Mouse (Mus musculus): ENCODE measurements around the gene Klf11. TPM values are rescaled to one million over a fixed set of nuclear protein-coding genes. Genes with fewer than 3 reads are reported as not detected.
A peak's percentile ranks its signal among the peaks of the same experiment; 100 is the strongest.
"Not testable (repeated sequence)": the region's sequence is repeated elsewhere in the genome, so short reads cannot be mapped to it uniquely, and the experiment has no call there.

Klf11 gene
- polyA plus RNA-seq, 1 experiment from 2014 or later = 9.3 TPM

- no peaks in the 10 kb centered on the region for H3K9me3 ChIP-seq (replicated peaks)
- peaks cover 73% of the 10 kb centered on the region for H3K27me3 ChIP-seq
- WGBS (ENCODE audit: insufficient replicate concordance) = 45% methylated on average over 7 of the region's 7 CpGs
- no peaks in the 10 kb centered on the region for H3K36me3 ChIP-seq (replicated peaks)
- H3K4me2 ChIP-seq = no peak overlapping the region
- ATAC-seq (ENCODE audit: insufficient read depth) = no peak
- no peak overlapping the region for H3K27ac ChIP-seq (replicated peaks)
- H3K4me3 ChIP-seq (replicated peaks) = no peak overlapping the region
- no peak overlapping the region for H3K9ac ChIP-seq
- peaks cover 37% of the 10 kb centered on the region for H3K4me1 ChIP-seq (replicated peaks)
Measured at GRCm38 (mm10) chr12:24683461-24683860, 32.4 kb downstream of the Klf11 start.

GRCm38 (mm10) chr12:24686038-24686695 lies 35.1 kb downstream of the Klf11 start:
- no peaks in the 10 kb centered on the region for H3K36me3 ChIP-seq (replicated peaks)
- H3K4me3 ChIP-seq (replicated peaks) = no peak overlapping the region
- peak overlapping the region; percentile 34 for H3K4me2 ChIP-seq
- H3K27me3 ChIP-seq = peaks cover 46% of the 10 kb centered on the region
- WGBS (ENCODE audit: insufficient replicate concordance) = 46% methylated on average over 6 of the region's 6 CpGs
- peak overlapping the region; percentile 71 for H3K27ac ChIP-seq (replicated peaks)
- H3K4me1 ChIP-seq (replicated peaks) = peaks cover 31% of the 10 kb centered on the region
- peak; percentile 85 for ATAC-seq (ENCODE audit: insufficient read depth)
- H3K9me3 ChIP-seq (replicated peaks) = no peaks in the 10 kb centered on the region
- no peak overlapping the region for H3K9ac ChIP-seq

GRCm38 (mm10) chr12:24686696-24687346 lies 35.7 kb downstream of the Klf11 start:
- ATAC-seq (ENCODE audit: insufficient read depth) = peak; percentile 56
- H3K36me3 ChIP-seq (replicated peaks) = no peaks in the 10 kb centered on the region
- peaks cover 39% of the 10 kb centered on the region for H3K27me3 ChIP-seq
- peak overlapping the region; percentile 71 for H3K27ac ChIP-seq (replicated peaks)
- 59% methylated on average over 11 of the region's 11 CpGs for WGBS (ENCODE audit: insufficient replicate concordance)
- no peaks in the 10 kb centered on the region for H3K9me3 ChIP-seq (replicated peaks)
- H3K4me2 ChIP-seq = peak overlapping the region; percentile 34; the same call in 1 of the 2 replicates
- H3K9ac ChIP-seq = no peak overlapping the region
- no peak overlapping the region for H3K4me3 ChIP-seq (replicated peaks)
- H3K4me1 ChIP-seq (replicated peaks) = peaks cover 25% of the 10 kb centered on the region

GRCm38 (mm10) chr12:24690351-24690750 lies 39.3 kb downstream of the Klf11 start:
- Histone ChIP-seq H3K4me3 (replicated peaks) (no peak overlapping the region), H3K36me3 (replicated peaks) (no peaks in the 10 kb centered on the region), H3K4me1 (replicated peaks) (0 out of 2 replicates have a peak, but pooled peaks cover 10% of the 10 kb centered on the region), H3K9ac (no peak overlapping the region), H3K4me2 (no peak overlapping the region), H3K27ac (replicated peaks) (no peak overlapping the region), H3K9me3 (replicated peaks) (no peaks in the 10 kb centered on the region), H3K27me3 (peaks cover 16% of the 10 kb centered on the region; the same call in 1 of the 2 replicates)
- WGBS (ENCODE audit: insufficient replicate concordance) = 68% methylated on average over 3 of the region's 3 CpGs
- no peak for ATAC-seq (ENCODE audit: insufficient read depth)

GRCm38 (mm10) chr12:24696500-24697483 lies 45.7 kb downstream of the Klf11 start:
- no peak overlapping the region for H3K27ac ChIP-seq (replicated peaks)
- no peaks in the 10 kb centered on the region; the same call in 1 of the 2 replicates for H3K27me3 ChIP-seq
- H3K4me3 ChIP-seq (replicated peaks) = no peak overlapping the region
- H3K4me2 ChIP-seq = no peak overlapping the region
- WGBS (ENCODE audit: insufficient replicate concordance) = 29% methylated on average over 16 of the region's 16 CpGs
- H3K36me3 ChIP-seq (replicated peaks) = no peaks in the 10 kb centered on the region
- H3K9me3 ChIP-seq (replicated peaks) = no peaks in the 10 kb centered on the region
- H3K4me1 ChIP-seq (replicated peaks) = peaks cover 4% of the 10 kb centered on the region; the same call in 1 of the 2 replicates
- no peak overlapping the region for H3K9ac ChIP-seq
- ATAC-seq (ENCODE audit: insufficient read depth) = peak; percentile 74; the same call in 1 of the 2 replicates

- peak; percentile 47 for ATAC-seq (ENCODE audit: insufficient read depth)
- no peaks in the 10 kb centered on the region for H3K36me3 ChIP-seq (replicated peaks)
- 47% methylated on average over 8 of the region's 8 CpGs for WGBS (ENCODE audit: insufficient replicate concordance)
- no peak overlapping the region for H3K27ac ChIP-seq (replicated peaks)
- H3K4me2 ChIP-seq = no peak overlapping the region
- H3K27me3 ChIP-seq = no peaks in the 10 kb centered on the region; the same call in 1 of the 2 replicates
- H3K4me1 ChIP-seq (replicated peaks) = peaks cover 11% of the 10 kb centered on the region
- no peak overlapping the region for H3K9ac ChIP-seq
- H3K9me3 ChIP-seq (replicated peaks) = no peaks in the 10 kb centered on the region
- no peak overlapping the region for H3K4me3 ChIP-seq (replicated peaks)
Measured at GRCm38 (mm10) chr12:24697484-24698204, 46.6 kb downstream of the Klf11 start.

GRCm38 (mm10) chr12:24698514-24698913 lies 47.4 kb downstream of the Klf11 start:
- H3K27me3 ChIP-seq = no peaks in the 10 kb centered on the region; the same call in 1 of the 2 replicates
- H3K9ac ChIP-seq = no peak overlapping the region
- no peak overlapping the region for H3K4me2 ChIP-seq
- no peak for ATAC-seq (ENCODE audit: insufficient read depth)
- WGBS (ENCODE audit: insufficient replicate concordance) = 59% methylated on average over 3 of the region's 3 CpGs
- H3K4me1 ChIP-seq (replicated peaks) = peaks cover 20% of the 10 kb centered on the region
- no peak overlapping the region for H3K4me3 ChIP-seq (replicated peaks)
- H3K9me3 ChIP-seq (replicated peaks) = no peaks in the 10 kb centered on the region
- no peaks in the 10 kb centered on the region for H3K36me3 ChIP-seq (replicated peaks)
- no peak overlapping the region for H3K27ac ChIP-seq (replicated peaks)

- H3K36me3 ChIP-seq (replicated peaks) = no peaks in the 10 kb centered on the region
- H3K4me3 ChIP-seq (replicated peaks) = no peak overlapping the region
- no peak overlapping the region for H3K4me2 ChIP-seq
- H3K9me3 ChIP-seq (replicated peaks) = no peaks in the 10 kb centered on the region
- no peak overlapping the region for H3K9ac ChIP-seq
- H3K27me3 ChIP-seq = no peaks in the 10 kb centered on the region; the same call in 1 of the 2 replicates
- H3K27ac ChIP-seq (replicated peaks) = no peak overlapping the region
- WGBS (ENCODE audit: insufficient replicate concordance) = 63% methylated on average over 10 of the region's 10 CpGs
- H3K4me1 ChIP-seq (replicated peaks) = peaks cover 31% of the 10 kb centered on the region
- ATAC-seq (ENCODE audit: insufficient read depth) = no peak
Measured at GRCm38 (mm10) chr12:24699578-24699977, 48.5 kb downstream of the Klf11 start.

- H3K4me2 ChIP-seq; H3K27me3 ChIP-seq; H3K9me3 ChIP-seq (replicated peaks); H3K9ac ChIP-seq; H3K4me3 ChIP-seq (replicated peaks); H3K36me3 ChIP-seq (replicated peaks); ATAC-seq (ENCODE audit: insufficient read depth); H3K27ac ChIP-seq (replicated peaks): not testable (repeated sequence)
- H3K4me1 ChIP-seq (replicated peaks) = peaks cover 51% of the 10 kb centered on the region
- 72% methylated on average over 9 of the region's 9 CpGs for WGBS (ENCODE audit: insufficient replicate concordance)
Measured at GRCm38 (mm10) chr12:24701621-24702020, 50.5 kb downstream of the Klf11 start.

GRCm38 (mm10) chr12:24703013-24703412 lies 51.9 kb downstream of the Klf11 start:
- H3K4me1 ChIP-seq (replicated peaks) = peaks cover 57% of the 10 kb centered on the region
- H3K4me3 ChIP-seq (replicated peaks) = no peak overlapping the region
- H3K9me3 ChIP-seq (replicated peaks) = no peaks in the 10 kb centered on the region
- H3K27me3 ChIP-seq = no peaks in the 10 kb centered on the region; the same call in 1 of the 2 replicates
- WGBS (ENCODE audit: insufficient replicate concordance) = 66% methylated on average over 3 of the region's 3 CpGs
- H3K36me3 ChIP-seq (replicated peaks) = no peaks in the 10 kb centered on the region
- H3K4me2 ChIP-seq = peak overlapping the region; percentile 54
- peak; percentile 65 for ATAC-seq (ENCODE audit: insufficient read depth)
- H3K9ac ChIP-seq = 0 out of 2 replicates have a peak overlapping the region, but pooled peaks have one; percentile 9
- peak overlapping the region; percentile 89 for H3K27ac ChIP-seq (replicated peaks)
